Mouse (Mus musculus): ENCODE results near the gene Leprot. TPM values are rescaled to one million over a fixed set of nuclear protein-coding genes. Genes with fewer than 3 reads are reported as not detected.

Gene Leprot
- total and polyA plus RNA-seq, 3 experiments: 24.2 to 37.9 (median 30.2) TPM

DNA sequence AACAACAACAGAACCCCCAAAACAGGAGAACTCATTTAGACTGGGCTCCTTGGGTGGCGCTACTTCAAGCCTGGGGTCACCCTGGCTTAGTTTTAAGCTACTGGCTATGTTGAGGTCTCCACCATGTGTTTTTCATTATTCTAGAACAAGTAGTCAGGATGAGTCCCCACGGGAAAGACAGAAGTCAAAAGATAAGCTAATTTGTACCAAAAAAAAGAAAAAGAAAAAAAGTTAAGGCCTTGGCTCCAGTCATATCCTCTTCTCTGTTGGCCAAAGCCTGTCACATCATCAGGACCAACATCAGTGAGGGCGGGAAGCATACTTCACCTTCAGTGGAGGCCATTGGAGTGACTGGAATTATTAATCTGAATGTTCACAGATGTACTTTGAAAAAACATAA, 37.3 kb downstream of the Leprot start:
- H3K79me2 ChIP-seq (replicated peaks; ENCODE audit: control insufficient read depth, insufficient read depth, low read length): no peaks in the 10 kb centered on the region
- H3K9ac ChIP-seq (ENCODE audit: low read depth, low read length): no peak overlapping the region
- 59% methylated on average over 3 of the region's 3 CpGs for WGBS
- H3K27ac ChIP-seq: no peak overlapping the region
- H3K27me3 ChIP-seq (ENCODE audit: control insufficient read depth, insufficient read depth, low read length): no peaks in the 10 kb centered on the region
- H3K4me3 ChIP-seq: no peak overlapping the region
- DNase-seq: no peak
- no peak for TF ChIP-seq EP300 (IDR thresholded peaks at IDR 0.05; ENCODE audit: insufficient read depth, low read depth, low read length)
- TF ChIP-seq CTCF (IDR thresholded peaks at IDR 0.05): no peak
- no peak for TF ChIP-seq POLR2A (IDR thresholded peaks at IDR 0.05; ENCODE audit: insufficient read depth, low read depth, low read length)
- peaks cover 4% of the 10 kb centered on the region for H3K36me3 ChIP-seq (ENCODE audit: control insufficient read depth, insufficient read depth, low read length)
- peaks cover 4% of the 10 kb centered on the region for H3K4me1 ChIP-seq (ENCODE audit: control insufficient read depth, insufficient read depth, low read length)
- intact Hi-C loops (cut with DNase I): loop anchor here (5.0 kb wide), 2 partner anchors 33 to 37 kb away; no protein-coding TSS in a partner anchor

DNA sequence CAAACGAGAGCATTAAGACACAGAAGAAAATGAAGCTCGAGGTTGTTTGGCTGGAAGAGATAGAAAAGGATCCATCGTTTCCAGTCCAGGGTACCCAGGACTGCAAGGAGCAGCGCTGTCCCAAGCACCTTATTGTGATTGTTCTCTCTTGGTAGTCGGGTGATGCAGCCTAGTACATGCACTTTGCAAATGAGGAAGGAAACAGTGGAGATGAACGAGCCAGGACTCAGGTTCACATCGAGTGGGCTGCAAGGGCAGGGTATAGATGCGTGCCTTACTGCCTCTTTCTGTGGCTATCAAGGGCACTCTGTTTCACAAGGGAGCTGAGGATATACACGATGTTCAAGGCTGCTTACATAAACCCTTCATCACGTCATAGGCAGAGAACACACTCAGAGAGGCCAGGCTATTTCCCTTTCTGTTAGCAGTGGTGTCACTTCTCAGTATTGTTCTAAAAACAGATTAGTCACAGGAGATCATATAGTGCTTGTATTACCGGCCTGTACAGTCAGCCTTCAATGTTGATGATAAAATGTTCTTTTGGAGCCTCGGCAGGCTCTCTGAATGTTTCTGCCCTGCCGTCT, 38.8 kb downstream of the Leprot start:
- Histone ChIP-seq H3K4me3 (no peak overlapping the region), H3K27me3 (ENCODE audit: control insufficient read depth, insufficient read depth, low read length) (no peaks in the 10 kb centered on the region), H3K79me2 (replicated peaks; ENCODE audit: control insufficient read depth, insufficient read depth, low read length) (no peaks in the 10 kb centered on the region), H3K27ac (no peak overlapping the region), H3K36me3 (ENCODE audit: control insufficient read depth, insufficient read depth, low read length) (peaks cover 4% of the 10 kb centered on the region), H3K4me1 (ENCODE audit: control insufficient read depth, insufficient read depth, low read length) (peaks cover 4% of the 10 kb centered on the region), H3K9ac (ENCODE audit: low read depth, low read length) (no peak overlapping the region)
- intact Hi-C loops (cut with DNase I): loop anchor here (5.0 kb wide), 2 partner anchors 34 to 36 kb away; no protein-coding TSS in a partner anchor
- 55% methylated on average over 13 of the region's 13 CpGs for WGBS
- no peak for DNase-seq
- no peak for TF ChIP-seq CTCF (IDR thresholded peaks at IDR 0.05)
- no peak for TF ChIP-seq EP300 (IDR thresholded peaks at IDR 0.05; ENCODE audit: insufficient read depth, low read depth, low read length)
- TF ChIP-seq POLR2A (IDR thresholded peaks at IDR 0.05; ENCODE audit: insufficient read depth, low read depth, low read length): no peak

DNA sequence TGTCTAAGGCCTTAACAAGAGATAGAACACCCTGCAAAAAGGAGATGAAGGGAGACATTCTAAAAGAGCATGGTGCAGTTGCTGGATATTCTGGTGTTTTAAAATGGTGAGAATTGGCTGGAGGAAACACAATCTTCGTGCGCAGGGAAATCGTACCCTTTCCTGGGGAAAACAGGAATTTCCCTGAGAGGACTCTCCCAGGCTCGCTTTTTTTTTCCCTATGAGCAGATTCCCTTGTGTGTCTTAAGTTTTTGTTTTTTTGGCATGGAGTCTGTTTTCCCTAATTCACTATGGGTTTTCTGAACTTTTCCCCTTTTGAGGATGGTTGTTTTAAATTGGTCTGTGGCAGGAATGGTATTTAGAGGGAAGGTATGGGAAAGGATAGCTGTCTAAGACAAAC, 41.7 kb downstream of the Leprot start:
- WGBS: 38% methylated on average over 4 of the region's 4 CpGs
- Histone ChIP-seq H3K9ac (ENCODE audit: low read depth, low read length) (no peak overlapping the region), H3K27ac (peak overlapping the region; percentile 71), H3K79me2 (replicated peaks; ENCODE audit: control insufficient read depth, insufficient read depth, low read length) (no peaks in the 10 kb centered on the region), H3K4me3 (no peak overlapping the region), H3K36me3 (ENCODE audit: control insufficient read depth, insufficient read depth, low read length) (peaks cover 4% of the 10 kb centered on the region), H3K27me3 (ENCODE audit: control insufficient read depth, insufficient read depth, low read length) (no peaks in the 10 kb centered on the region), H3K4me1 (ENCODE audit: control insufficient read depth, insufficient read depth, low read length) (peaks cover 3% of the 10 kb centered on the region)
- DNase-seq: no peak
- TF ChIP-seq CTCF (IDR thresholded peaks at IDR 0.05) (no peak), POLR2A (IDR thresholded peaks at IDR 0.05; ENCODE audit: insufficient read depth, low read depth, low read length) (no peak), EP300 (IDR thresholded peaks at IDR 0.05; ENCODE audit: insufficient read depth, low read depth, low read length) (no peak)
- intact Hi-C loops (cut with DNase I): loop anchor here (5.0 kb wide), 2 partner anchors 33 to 37 kb away; no protein-coding TSS in a partner anchor

DNA sequence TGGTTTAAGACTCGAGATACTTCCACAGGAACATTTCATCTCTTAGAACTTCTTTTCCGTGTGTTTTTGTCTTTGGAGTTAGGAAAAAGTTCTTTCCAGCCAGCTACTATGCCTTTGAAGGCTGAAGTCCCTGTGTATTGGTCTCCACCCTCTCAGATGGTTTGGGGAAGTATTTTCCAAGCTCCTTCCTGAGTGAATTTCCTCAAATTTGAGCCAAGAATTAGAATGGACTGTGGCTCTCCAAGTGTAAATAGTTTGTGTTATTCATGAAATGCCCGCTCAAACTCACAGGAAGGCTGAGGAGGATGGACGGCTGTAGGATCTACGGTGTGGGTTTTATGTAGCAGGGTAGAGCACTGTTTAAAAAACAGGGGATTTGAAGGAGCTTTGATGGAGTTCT, 42.1 kb downstream of the Leprot start:
- peaks cover 4% of the 10 kb centered on the region for H3K36me3 ChIP-seq (ENCODE audit: control insufficient read depth, insufficient read depth, low read length)
- H3K4me1 ChIP-seq (ENCODE audit: control insufficient read depth, insufficient read depth, low read length): peaks cover 3% of the 10 kb centered on the region
- DNase-seq: no peak
- no peaks in the 10 kb centered on the region for H3K27me3 ChIP-seq (ENCODE audit: control insufficient read depth, insufficient read depth, low read length)
- no peaks in the 10 kb centered on the region for H3K79me2 ChIP-seq (replicated peaks; ENCODE audit: control insufficient read depth, insufficient read depth, low read length)
- H3K9ac ChIP-seq (ENCODE audit: low read depth, low read length): no peak overlapping the region
- peak overlapping the region; percentile 71 for H3K27ac ChIP-seq
- TF ChIP-seq CTCF (IDR thresholded peaks at IDR 0.05) (no peak), POLR2A (IDR thresholded peaks at IDR 0.05; ENCODE audit: insufficient read depth, low read depth, low read length) (no peak), EP300 (IDR thresholded peaks at IDR 0.05; ENCODE audit: insufficient read depth, low read depth, low read length) (no peak)
- 44% methylated on average over 5 of the region's 5 CpGs for WGBS
- intact Hi-C loops (cut with DNase I): loop anchor here (5.0 kb wide), 3 partner anchors 33 to 43 kb away; no protein-coding TSS in a partner anchor
- H3K4me3 ChIP-seq: no peak overlapping the region

DNA sequence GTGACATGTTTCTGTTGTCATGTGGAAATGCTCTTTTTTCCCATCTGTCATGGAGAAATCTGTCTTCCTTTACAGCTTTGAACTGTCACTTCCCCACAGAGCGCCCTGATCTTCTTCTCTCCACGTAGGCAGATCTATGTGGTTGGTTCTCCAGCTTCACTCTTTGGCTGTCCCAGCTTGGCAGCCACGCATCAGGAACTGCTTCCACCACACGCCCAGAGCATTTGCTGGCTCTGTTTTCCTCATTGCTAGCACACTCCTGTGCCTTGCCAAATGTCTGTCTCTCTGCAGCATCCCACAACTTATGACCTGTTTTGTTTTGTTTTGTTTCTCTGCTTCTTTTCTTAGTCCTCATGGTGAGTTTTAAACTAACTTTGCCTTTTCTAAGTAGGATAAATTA, 45.4 kb downstream of the Leprot start:
- DNase-seq: peak; percentile 45 to 48
- peaks cover 3% of the 10 kb centered on the region for H3K4me1 ChIP-seq (ENCODE audit: control insufficient read depth, insufficient read depth, low read length)
- peaks cover 4% of the 10 kb centered on the region for H3K36me3 ChIP-seq (ENCODE audit: control insufficient read depth, insufficient read depth, low read length)
- no peaks in the 10 kb centered on the region for H3K27me3 ChIP-seq (ENCODE audit: control insufficient read depth, insufficient read depth, low read length)
- no peak overlapping the region for H3K9ac ChIP-seq (ENCODE audit: low read depth, low read length)
- H3K27ac ChIP-seq: no peak overlapping the region
- no peak overlapping the region for H3K4me3 ChIP-seq
- WGBS: 37% methylated on average over 4 of the region's 4 CpGs
- intact Hi-C loops (cut with DNase I): loop anchor here (5.0 kb wide), 1 partner anchor 39 kb away; no protein-coding TSS in a partner anchor
- TF ChIP-seq EP300 (IDR thresholded peaks at IDR 0.05; ENCODE audit: insufficient read depth, low read depth, low read length) (no peak), CTCF (IDR thresholded peaks at IDR 0.05) (no peak), POLR2A (IDR thresholded peaks at IDR 0.05; ENCODE audit: insufficient read depth, low read depth, low read length) (no peak)
- no peaks in the 10 kb centered on the region for H3K79me2 ChIP-seq (replicated peaks; ENCODE audit: control insufficient read depth, insufficient read depth, low read length)

DNA sequence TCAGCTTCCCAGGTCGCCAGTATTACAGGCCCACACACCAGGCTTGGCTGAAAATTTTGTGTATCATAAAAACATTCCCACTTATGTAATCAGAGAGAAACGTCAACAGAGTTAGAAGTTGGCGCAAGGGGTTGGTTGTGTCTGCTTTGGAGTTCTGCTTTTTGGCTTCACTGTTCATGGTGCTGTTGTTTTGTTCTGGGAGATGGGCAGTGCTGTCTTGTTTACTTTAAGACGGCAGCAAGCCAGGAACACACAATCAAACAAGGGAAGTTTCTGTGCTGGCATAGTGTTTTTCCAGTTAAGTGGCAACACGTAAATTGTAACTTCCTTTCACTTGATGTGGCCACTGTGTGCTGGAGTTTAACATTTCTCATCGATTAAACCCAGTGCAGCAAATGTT, 47.0 kb downstream of the Leprot start:
- Histone ChIP-seq H3K27ac (no peak overlapping the region), H3K36me3 (ENCODE audit: control insufficient read depth, insufficient read depth, low read length) (no peaks in the 10 kb centered on the region; the same call in 1 of the 2 replicates), H3K79me2 (replicated peaks; ENCODE audit: control insufficient read depth, insufficient read depth, low read length) (no peaks in the 10 kb centered on the region), H3K27me3 (ENCODE audit: control insufficient read depth, insufficient read depth, low read length) (no peaks in the 10 kb centered on the region), H3K4me1 (ENCODE audit: control insufficient read depth, insufficient read depth, low read length) (no peaks in the 10 kb centered on the region; the same call in 1 of the 2 replicates), H3K4me3 (no peak overlapping the region), H3K9ac (ENCODE audit: low read depth, low read length) (no peak overlapping the region)
- intact Hi-C loops (cut with DNase I): loop anchor here (5.0 kb wide), 1 partner anchor 38 kb away; no protein-coding TSS in a partner anchor
- TF ChIP-seq POLR2A (IDR thresholded peaks at IDR 0.05; ENCODE audit: insufficient read depth, low read depth, low read length) (no peak), CTCF (IDR thresholded peaks at IDR 0.05) (no peak), EP300 (IDR thresholded peaks at IDR 0.05; ENCODE audit: insufficient read depth, low read depth, low read length) (no peak)
- 56% methylated on average over 6 of the region's 6 CpGs for WGBS
- DNase-seq: no peak

Data from heart, adult 2 months (tissue).